Mouse (Mus musculus): ENCODE results near the gene Bcl3.
"Not testable (repeated sequence)": the region's sequence is repeated elsewhere in the genome, so short reads cannot be mapped to it uniquely, and the experiment has no call there.

Bcl3 gene

DNA sequence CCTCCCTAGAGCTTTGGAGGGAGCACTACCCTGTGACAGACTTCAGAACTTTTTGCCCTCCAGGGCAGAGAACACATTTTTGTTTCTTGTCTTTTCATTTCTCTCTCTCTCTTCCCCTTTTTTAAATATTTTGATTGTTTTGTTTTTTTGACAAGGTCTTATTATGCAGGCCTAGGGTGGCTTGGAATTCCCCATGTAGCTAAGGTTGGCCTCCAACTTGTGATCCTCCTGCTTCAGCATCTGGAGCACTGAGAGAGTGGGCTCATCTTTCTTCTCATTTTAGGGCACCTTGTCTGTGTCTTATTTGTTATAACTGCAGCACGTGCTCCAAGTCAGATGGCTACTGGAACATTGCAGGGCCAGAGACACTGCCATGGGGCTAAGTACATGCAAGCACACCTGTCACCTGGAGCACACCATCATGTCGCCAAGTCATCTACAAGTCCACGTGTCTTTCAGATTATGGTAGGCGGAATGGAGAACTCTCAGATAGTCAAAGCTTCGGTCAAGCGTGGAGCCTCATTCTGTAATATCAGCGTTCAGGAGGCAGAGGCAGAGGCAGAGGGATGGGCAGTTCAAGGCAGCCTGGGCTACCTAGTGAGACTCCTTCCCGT is 16.1 kb downstream of the Bcl3 start:
- no peak for DNase-seq (ENCODE audit: low spot score)

DNA sequence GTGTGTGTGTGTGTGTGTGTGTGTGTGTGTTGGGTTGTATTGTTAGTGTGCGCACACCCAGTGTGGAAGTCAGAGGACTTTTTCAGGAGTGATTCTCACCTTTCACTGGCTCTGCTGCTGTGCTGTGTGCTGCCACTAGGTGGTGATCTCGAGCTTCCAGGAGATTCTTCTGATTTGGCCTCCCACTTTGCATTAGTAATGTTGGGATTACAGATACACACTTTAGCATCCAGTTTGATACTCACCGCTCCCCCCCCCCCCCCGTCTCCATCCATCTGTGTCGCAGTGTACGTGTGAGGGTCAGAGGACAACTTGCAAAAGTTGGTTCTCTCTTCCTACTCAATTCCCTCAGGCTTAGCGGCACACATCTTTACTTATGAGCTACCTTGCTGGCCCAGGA is 19.6 kb downstream of the Bcl3 start:
- peak; percentile 77 for DNase-seq (ENCODE audit: low spot score)

DNA sequence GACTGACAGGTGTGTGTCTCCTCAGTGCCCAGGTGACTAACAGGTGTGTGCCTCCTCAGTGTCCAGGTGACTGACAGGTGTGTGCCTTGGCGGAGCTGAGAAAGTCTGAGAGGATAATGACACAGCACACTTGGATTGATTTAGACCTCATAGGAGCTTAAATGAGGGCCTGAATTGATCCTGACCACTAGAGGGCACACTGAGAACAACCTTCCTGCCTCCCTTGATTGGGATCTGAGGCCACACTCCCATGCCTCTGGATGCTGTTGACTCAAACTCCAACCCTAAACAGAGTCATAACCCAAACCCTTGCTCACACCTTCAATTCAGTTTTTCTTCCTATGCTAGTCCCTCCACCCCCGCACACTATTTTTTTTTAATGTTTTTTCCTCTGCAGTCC is 21.8 kb downstream of the Bcl3 start:
- peak; percentile 83 for DNase-seq (ENCODE audit: low spot score)

DNA sequence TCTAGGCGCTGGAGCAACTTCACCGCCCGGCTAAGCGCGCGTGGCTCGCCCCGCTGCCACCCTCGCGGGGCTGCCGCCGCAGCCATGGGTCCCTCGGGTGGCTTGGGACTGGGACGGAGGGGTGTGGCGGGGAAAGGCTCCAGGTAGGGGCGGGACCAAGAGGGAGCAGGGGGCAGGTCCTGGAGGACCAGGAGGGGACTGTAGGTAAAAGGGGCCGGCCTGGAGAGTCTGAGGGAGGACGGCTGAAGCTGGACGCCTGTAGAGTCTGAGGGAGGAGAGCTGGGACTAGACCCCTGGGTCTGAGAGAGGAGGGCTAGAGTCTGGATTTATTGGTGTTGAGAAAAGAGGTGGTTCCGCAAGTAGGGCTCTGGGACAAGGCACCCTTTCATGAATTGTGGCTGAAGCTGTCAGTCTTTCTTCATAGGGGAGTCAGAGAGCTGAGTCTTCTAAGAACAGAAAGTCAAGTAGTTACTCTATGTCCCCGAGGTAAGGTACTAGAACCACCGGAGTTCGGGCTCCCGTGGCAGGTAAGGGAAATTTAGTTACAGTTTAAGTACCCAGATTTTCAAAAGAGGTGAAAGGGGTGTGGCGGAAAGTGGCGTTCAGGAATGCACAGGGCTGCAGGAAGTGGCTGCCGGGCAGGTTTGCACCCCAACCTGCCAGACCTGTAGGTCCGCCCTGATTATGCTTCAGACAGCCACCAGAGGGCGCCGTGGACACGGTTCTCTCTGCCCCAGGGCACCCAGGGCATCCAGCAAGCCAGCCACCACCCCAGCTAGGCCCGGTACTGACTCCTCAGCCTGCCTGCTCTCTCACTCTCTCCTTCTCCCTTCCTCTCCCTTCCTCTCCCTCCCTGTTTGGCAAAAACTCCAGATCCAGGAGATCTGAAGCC is 25.6 kb downstream of the Bcl3 start, which contains the start of gene Cblc:
Gene Cblc (minus strand): TSS at position 113 of the 892 bp plus-strand sequence.
- peak; percentile 81 for DNase-seq (ENCODE audit: low spot score)

DNA sequence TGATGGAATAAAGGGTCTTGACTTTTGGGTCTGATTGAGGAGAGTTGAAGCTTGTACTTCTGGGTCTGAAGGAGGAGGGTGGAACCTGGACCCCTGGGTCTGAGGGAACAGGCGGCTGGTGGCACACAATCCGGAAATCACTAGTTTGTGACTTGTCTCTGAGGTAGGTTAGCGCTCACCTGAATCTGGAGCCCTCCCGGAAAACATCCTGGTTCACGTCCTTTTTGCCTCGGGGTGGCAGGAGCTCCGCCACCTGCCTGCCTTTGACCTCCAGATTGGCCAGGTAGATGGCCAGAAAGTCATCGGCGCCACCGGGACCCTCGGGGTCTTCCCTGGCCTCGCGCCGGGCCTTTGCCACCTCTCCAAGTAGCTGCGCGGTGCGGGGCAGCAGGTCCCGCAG is 26.3 kb downstream of the Bcl3 start:
- DNase-seq (ENCODE audit: low spot score), result no peak

DNA sequence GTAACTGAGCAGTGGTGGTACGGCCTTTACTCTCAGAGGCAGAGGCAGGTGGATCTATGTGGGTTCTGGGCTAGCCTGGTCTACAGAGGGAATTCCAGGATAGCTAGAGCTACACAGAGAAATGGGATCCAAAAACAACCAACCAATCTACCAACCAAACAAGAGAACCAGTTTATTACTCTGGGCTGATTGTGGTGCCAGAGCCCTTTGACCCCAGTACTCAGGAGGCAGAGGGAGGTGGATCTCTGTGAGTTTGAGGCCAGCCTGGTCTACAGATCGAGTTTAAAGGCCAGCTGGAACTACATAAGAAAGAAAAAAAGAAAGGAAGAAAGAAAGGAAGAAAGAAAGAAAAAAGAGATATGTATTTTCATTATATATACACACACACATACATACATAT is 27.3 kb downstream of the Bcl3 start:
- DNase-seq (ENCODE audit: low spot score), result no peak

DNA sequence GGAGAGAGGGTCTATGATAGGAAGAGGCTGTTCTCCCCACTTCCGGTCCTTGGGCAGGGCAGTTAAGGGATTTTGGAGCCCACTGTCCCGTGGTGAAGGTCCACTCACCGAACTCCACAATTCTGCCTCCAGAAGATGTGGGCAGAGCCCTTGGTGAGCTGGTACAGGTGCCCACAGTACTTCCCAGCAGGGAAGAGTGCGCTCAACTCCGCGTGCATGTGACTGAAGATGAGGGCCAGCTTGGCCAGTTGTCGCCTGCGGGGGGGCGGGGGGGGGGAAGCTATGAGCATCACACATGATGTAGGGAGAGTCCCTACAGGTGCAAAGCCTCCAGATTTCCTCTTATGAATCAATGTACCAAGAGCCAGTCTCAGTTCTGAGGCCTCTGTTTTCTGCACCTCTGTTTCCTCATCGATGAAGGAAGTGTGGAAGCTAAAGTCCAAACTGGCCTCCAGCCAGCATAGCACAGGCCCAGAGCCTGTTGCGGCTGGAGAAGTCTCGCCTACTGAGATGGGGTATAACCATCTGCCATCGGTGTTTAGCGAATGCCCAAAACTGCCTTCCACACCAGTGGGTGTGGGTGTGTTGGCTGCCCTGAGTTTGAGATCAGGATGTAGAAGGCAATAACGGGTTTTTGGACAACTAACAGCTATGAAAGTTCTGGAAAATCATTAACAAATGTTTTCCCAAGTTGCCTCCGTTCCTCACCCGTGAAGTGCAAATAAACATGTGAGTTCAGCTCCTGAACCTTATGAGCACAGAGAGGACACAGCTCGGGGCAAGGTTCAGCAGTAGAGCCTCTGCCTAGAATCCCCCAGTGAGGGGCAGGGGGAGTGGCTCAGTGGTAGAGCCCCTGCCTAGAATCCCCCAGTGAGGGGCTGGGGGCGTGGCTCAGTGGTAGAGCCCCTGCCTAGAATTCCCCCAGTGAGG is 29.6 kb downstream of the Bcl3 start:
- DNase-seq (ENCODE audit: low spot score), result no peak

DNA sequence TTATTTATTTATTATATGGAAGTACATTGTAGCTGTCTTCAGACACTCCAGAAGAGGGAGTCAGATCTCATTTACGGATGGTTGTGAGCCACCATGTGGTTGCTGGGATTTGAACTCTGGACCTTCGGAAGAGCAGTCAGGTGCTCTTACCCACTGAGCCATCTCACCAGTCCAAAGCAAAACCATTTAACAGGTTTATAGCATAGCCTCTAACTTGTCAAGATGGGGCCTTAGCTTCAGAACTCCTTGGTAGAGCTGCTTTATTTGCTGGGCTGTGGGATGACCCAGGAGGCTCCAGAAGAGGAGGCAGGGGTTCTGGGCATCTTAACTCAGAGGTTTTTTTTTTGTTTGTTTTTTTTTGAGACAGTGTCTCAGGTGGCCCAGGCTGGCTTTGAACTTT is 31.1 kb downstream of the Bcl3 start:
- not testable (repeated sequence) for DNase-seq (ENCODE audit: low spot score)

DNA sequence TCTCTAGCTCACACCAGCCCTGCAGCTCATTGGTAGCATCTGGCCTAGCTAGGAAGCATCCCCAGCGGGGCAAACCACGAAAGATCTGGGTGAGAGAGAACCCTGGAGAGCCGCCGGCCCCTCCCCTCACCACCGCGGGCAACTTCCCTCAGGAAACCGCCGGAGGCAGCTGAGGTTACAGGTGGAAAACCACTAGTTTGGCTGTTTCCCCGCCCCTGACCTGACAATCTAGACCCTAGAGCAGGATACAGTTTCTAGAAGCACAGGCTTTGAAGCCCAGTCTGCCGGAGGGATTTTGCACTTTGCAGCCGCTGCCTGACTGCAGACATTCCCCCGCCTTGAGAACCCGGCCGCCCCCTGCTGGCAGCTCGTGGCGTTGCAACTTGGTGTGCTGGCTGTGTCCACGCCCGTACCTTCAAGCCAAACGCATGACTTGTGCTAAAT is 32.6 kb downstream of the Bcl3 start:
- peak; percentile 92 for DNase-seq (ENCODE audit: low spot score)

DNA sequence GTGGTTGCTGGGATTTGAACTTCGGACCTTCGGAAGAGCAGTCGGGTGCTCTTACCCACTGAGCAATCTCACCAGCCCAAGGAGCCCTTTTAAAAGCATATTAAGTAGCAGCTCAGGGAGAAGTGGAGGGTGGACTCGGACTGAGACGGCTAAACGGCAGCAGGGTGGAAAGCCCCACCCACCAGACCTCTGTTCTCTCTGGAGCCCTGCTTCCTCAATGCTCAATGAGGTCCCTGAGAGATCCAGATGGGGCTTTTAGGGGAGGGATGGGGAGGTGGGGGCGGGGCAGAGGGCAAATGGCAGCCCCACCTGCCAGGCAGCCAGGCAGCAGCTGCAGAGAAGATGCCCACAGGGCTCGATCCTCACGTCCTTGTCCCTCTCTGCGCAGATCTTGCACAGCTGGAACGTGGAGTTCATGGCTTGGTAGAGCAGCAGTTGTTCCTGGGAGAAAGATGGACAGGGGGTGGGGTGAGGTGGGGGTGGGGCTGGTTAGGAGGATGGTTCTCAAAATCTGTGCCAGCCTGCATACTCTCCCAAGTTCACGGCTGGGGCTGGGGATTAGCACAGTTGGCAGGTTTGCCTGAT is 36.6 kb downstream of the Bcl3 start:
- no peak for DNase-seq (ENCODE audit: low spot score)

DNA sequence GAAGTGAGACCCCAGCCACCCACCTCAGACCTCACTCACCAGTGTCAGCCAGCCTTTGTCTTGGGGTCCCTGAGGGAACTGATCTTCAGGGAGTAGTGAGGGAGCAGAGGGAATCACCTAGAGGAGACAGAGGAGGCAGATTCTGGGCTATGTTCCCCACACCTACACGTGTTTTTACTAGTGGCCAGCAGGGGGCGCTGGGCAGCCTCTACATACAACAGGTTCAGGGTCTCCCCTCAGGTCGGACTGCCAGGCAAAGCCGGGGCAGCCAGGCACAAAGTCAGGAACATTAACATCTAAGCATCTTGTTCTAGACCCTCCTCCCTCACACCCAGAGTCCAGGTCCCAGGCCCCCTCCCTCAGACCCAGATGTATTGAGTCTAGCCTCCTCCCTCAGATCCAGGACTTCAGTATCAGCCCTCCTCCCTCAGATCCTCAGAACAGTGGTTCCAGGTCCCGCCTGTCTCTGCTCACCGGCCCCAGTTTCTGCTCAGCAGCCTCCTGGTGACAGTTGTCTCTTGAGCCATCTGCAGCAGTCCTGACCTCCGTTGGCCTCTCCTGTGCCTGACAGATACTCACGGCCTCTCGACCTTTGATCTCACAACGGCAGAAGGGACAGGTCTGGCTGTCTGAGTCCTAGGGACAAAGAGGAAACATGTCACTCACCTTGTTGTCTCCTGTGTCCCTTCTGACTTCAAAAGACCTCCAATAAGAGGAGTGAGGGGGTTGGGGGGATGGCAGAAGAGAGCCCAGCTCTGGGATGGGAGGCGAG is 37.6 kb downstream of the Bcl3 start:
- DNase-seq (ENCODE audit: low spot score), result peak; percentile 38

DNA sequence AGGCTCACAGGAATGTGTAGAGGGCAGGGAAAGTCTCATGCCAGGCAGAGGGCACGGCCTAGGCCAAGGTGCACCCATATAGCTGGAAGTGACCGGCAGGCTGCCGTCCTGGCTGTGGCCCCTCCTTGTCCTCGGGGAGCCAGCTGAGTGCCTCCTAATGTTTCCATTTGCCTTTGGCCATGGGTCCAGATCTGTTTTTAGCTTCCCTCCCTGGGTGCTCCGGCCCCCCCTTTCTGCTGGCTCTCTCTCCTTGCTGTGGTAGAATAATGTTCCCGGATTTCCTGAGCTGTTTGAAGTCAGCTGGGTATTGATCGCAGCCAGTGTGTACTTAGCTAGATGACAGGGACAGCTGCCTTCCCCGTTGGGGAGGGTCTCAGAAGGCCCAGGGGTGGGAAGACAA is 38.9 kb downstream of the Bcl3 start:
- no peak for DNase-seq (ENCODE audit: low spot score)

DNA sequence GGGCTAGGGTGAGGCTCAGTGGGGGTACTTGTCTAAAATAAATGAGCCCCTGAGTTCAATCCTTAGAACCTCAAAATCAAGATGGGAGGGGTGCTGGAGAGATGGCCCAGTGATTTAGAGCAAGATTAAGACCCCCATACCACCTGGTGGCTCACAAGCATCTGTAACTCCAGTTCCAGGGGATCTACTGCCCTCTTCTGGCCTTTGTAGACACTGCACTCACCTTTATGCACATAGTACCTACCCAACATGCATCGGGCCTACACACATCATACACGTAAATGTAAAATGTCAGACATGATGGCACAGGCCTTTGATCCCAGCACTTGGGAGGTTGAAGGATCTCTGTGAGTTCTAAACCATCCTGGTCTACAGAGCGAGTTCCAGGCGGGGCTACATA is 39.9 kb downstream of the Bcl3 start:
- peak; percentile 45 for DNase-seq (ENCODE audit: low spot score)

DNA sequence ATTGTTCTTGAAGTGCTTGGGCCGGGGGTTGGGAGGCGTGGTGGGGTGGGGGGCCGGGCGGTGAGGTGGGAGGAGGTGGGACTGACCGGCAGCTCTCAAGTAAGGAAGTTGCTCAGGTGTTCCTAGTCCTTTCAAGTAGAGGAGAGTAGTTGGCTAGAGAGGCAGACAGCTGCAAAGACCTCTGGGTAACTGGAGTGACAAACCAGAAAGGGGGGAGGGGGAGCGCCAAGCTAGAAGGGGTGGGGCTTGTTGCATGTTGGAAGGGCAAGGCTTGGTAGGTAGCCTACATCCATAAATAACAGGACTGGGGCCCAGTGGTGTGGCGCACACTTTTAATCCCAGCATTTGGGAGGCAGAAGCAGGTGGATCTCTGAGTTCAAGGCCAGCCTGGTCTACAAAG is 40.8 kb downstream of the Bcl3 start:
- no peak for DNase-seq (ENCODE audit: low spot score)

DNA sequence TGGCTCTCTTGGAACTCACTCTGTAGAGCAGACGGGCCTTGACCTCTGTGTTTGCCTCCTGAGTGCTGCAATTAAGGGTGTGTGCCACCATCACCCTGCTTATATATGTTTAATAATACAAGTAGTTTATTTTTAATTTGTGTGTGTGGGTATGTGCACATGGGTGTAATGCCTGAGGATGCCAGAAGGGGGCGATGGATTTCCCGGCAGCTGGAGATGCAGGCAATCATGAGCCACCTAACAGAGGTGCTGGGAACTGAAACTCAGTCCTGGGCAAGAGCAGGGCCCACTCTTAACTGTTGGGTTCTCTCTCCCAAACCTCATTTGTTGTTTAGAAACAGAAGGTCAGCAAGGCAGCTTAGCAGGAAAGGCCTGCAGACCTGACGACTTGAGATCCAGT is 42.7 kb downstream of the Bcl3 start:
- DNase-seq (ENCODE audit: low spot score), result no peak

DNA sequence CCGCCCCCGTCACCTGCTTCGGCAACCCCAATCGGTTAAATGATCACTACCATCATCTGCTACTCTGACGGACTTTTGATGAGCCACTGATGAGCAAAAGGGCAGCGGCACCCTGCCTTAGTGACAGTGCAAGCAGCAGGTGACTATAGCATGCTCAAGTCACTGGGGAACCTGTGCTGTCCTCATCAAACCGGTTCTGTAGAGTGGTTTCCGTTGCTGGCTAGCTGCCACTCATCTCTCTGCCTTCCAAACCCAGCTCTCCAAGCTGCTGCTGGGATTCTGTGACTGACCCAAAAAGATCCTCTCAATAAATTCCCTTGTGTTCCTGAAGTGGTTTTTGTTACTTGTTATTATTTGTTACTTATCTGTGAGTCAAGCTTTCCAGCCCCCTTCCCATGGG is 43.9 kb downstream of the Bcl3 start:
- DNase-seq (ENCODE audit: low spot score), result no peak

DNA sequence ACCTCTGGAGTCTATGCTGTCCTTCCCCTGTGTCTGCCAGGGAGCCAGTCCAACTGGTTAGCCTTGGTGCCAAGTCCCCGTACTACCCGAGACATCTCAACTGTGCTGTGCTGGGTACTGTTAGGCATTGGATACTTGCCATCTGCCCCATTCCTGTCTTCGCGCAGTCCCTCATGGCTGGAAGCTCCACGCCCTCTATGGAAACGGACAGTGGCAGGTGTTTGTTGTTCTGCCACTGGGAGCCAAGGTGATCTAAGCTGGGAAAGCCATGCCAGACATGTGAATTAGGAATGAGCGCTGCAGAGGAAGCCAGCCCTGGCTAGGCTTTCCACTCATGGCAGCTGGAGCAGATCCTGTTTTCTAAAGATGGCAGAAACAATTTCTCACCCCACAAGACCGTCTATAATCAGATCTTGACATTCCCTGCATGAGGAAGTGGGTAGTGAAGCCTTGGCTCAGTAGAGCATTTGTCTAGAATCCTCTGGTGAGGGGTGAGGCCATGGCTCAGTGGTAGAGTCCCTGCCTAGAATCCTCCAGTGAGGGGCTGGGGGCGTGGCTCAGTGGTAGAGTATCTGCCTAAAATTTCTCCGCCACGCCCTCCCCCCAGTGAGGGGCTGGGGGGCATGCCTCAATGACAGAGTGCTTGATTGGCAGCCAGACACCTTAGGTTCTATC is 45.4 kb downstream of the Bcl3 start:
- DNase-seq (ENCODE audit: low spot score), result no peak

DNA sequence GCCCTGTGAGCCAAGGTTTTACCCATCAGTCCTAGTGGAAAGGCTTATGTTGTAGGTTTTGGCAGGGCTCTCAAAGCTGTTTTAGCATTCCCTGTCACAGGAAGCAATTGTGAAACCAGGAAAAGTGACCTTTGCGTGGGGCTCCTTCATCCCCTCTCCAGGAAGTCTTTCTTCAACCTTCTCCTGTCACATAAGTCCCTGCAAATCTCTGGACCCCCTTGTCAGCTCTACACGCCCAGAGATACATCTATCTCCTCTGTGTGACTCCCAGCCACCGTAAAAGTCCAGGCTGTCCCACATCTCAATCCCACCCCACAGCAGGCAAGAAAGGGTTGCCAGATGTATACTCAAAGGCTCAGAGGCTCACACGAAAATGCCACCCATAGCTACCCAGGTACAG is 50.9 kb downstream of the Bcl3 start:
- no peak for DNase-seq (ENCODE audit: low spot score)

DNA sequence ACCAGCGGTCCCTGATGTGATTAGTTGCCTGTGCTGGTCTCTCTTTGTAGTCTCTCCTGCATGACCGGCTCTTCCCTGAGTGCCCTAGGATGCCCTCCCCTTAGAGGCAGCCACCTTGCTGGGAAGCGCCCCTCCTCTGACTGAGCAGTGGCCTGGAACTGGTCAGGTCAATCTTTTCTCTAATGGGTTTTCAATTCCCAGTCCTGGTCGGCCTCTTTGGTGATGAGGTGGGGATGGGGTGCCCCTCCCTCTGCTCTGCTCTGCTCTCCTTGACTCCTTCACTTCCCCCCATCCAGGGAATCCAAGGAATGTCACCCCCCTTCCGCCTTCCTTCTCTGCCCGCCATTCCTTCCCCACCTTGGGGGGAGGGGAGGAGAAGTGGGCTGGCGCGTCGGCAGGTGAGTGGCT is 51.6 kb downstream of the Bcl3 start, which contains the start of gene Bcam:
Gene Bcam (minus strand): TSS at position 33 of the 408 bp plus-strand sequence.
- no peak for DNase-seq (ENCODE audit: low spot score)

DNA sequence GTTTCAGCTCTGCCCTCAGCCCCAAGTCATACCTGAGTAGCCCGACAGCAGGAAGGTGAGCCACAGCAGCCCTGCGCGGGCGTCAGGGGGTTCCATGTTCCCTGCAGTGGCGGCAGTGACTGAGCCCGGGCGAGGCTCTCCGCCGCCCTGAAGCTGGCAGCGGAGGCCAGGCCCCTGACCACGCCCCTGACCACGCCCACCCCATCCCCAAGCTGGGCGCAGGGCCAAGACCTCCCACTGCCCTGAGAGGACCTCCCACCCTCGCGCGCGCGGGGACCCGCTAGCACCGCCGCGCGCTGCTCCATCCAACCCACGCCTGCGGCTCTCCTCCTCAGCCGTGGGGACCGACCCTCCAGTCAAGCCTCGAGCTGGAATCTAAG is 52.2 kb downstream of the Bcl3 start:
- peak; percentile 86 for DNase-seq (ENCODE audit: low spot score)
